Mouse (Mus musculus): ENCODE data around the gene Bcor.

GRCm38 (mm10) chrX:12133178-12133835, 26.8 kb downstream of the Bcor start:
- no peak for TF ChIP-seq CTCF (IDR thresholded peaks at IDR 0.05; ENCODE audit: low read depth)
- TF ChIP-seq EP300 (IDR thresholded peaks at IDR 0.05; ENCODE audit: low read depth), result no peak

All from liver, postnatal 0 days (tissue).